Mouse (Mus musculus) spleen, adult 2 months (tissue): Measurements from ENCODE around the gene Slc35b2. TPM values are rescaled to one million over a fixed set of nuclear protein-coding genes. Genes with fewer than 3 reads are reported as not detected.

Experiments used
- DNase-seq, 2 experiments: peaks; one replicate each; pipeline versions ENCODE4 v3.0.0 to v3.0.0-alpha.2; 2012 to 2021; ENCODE audit warnings: low spot score in 2 of 2, low read depth in 1 of 2
- H3K27ac ChIP-seq: fragments of 200-500 bp; 2 replicates; pipeline ENCODE4 v1.5.1; 2012; ENCODE audit warnings: low read length, inconsistent platforms; ENCODE audit not compliant: insufficient read depth
- H3K27me3 ChIP-seq: fragments of 200-500 bp; 2 replicates; pipeline ENCODE4 v1.6.1; 2012; ENCODE audit warnings: mild to moderate bottlenecking, moderate library complexity, low read length, inconsistent platforms; ENCODE audit not compliant: control insufficient read depth, insufficient read depth
- H3K36me3 ChIP-seq: fragments of 200-500 bp; 2 replicates; pipeline ENCODE4 v1.6.1; 2012; ENCODE audit warnings: mild to moderate bottlenecking, low read length, inconsistent platforms; ENCODE audit not compliant: control insufficient read depth, insufficient read depth
- H3K4me1 ChIP-seq: fragments of 200-500 bp; 2 replicates; pipeline ENCODE4 v1.6.1; 2011; ENCODE audit warnings: inconsistent platforms; ENCODE audit not compliant: control insufficient read depth, insufficient read depth, insufficient read length
- H3K4me3 ChIP-seq: fragments of 200-500 bp; 2 replicates; pipeline ENCODE4 v1.5.1; 2011; ENCODE audit warnings: mild to moderate bottlenecking, inconsistent platforms; ENCODE audit not compliant: insufficient read depth, insufficient read length; ENCODE audit errors: extremely low read depth
- CTCF ChIP-seq: fragments of 200-500 bp; IDR thresholded peaks from 2 replicates; pipeline ENCODE4 v1.5.1; 2011; ENCODE audit warnings: mild to moderate bottlenecking, inconsistent platforms; ENCODE audit not compliant: insufficient read depth, insufficient read length, insufficient replicate concordance; ENCODE audit errors: extremely low read depth
- POLR2A ChIP-seq: fragments of 200-500 bp; IDR thresholded peaks from 2 replicates; pipeline ENCODE4 v1.6.1; 2011; ENCODE audit warnings: low read depth, low read length, inconsistent platforms
- WGBS: fragments of 180-500 bp; shearing (Covaris S2); methylation state at CpG from one replicate; pipeline ENCODE4 v1.1.7; 2018; 5-methylcytosine and 5-hydroxymethylcytosine counted together
- polyA plus RNA-seq: library from polyadenylated mRNA; depleted of rRNA; stranded (reverse); fragments of >200 nt; gene quantifications from 2 replicates; pipeline ENCODE4 v1.2.3, GENCODE M21; 2012

The Slc35b2 gene
- polyA plus RNA-seq, 1 experiment, result 70.9 TPM

DNA sequence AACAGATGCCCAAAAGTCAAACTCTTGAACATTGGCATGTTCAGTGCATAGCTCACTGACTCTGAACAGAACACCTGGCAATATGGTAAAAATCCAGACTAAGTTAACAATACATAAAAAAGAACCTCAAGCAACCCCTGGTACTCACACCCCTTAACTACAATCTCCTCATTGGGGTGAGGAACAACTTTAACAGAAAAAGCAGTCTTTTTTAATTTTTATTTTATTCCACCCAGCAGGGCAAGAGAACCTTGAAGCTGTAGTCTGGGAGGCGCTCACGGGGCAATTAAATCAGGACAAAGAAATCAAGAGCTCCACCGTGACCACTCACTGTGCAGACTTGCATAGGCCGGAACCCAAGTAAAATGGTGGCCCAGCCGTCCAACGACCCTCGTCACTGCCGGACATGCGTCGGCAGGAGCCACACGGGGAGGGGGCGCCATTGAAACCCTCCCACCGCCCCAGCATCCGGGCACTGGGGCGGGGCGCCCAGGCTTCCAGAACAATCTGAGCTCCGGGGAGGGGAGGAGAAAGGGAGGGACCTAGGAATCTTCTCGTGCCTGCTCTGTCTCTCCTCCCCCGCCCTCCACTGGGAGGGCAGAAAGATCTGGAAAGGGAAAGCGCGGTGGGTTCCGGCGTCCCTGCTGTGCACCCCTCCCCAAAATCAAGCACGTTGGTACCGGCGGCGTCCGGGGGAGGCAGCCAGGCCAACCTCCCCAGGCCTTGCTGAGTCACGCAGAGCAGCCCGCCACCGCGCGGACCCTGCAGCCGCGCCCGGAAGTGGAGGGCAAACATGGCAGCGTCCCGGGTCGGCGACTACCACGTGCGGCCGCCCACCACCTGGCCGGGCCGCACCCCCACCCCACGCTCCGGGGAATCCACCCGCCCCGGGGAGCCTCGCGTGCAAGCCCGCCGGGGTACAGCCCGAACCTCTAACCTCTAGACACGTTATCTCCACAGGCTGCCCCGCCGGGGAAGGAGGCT, 8.7 kb downstream of the Slc35b2 start:
- peak overlapping the region; percentile 98 for H3K27ac ChIP-seq
- H3K27me3 ChIP-seq, result no peaks in the 10 kb centered on the region
- under 1% methylated on average over 57 of the region's 57 CpGs for WGBS
- H3K4me3 ChIP-seq, result peak overlapping the region; percentile 94
- H3K4me1 ChIP-seq, result peaks cover 8% of the 10 kb centered on the region; the same call in 1 of the 2 replicates
- TF ChIP-seq POLR2A (no peak), CTCF (no peak)
- DNase-seq, result peak in 1 of 2 experiments; percentile 63
- peaks cover 35% of the 10 kb centered on the region for H3K36me3 ChIP-seq

DNA sequence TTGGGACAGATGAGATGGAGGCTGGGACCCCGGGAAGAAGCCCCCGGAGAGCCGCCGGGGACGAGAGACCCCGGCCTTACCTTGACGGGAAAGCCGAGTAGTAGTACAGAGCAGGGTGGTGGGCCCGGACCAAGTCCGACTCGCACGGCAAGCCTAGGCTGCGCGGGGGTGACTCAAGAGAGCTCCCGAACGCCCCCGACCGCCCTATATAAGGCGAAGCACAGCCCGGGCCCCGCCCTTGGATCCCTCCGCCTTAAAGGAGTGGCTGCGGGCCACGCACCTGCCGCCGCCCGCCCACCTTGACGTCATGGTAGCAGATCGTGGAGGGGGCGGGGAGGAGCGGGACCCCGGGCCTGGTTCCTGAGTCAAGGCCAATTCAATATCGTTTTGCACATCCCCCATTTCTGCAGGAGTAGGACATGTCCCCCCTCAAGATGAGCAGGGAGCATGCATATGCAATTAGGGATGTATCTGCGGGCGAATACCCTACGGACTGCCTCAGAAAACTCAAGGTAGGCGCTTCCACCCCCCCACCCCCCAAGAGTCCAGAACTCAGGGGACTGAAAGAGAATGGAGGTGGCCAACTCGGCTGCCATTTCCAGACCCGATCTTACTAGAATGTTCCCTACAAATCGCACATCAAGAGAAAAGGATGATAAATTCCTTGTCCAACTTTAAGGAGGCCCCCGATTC, 9.6 kb downstream of the Slc35b2 start, which contains the start of gene Hsp90ab1:
Gene Hsp90ab1, minus strand, starts transcription at position 185 of the 693 bp plus-strand sequence.
- H3K27ac ChIP-seq, result peak within 1 kb of the TSS; percentile 99
- TF ChIP-seq CTCF (no peak), POLR2A (peak; percentile 98)
- peak; percentile 95 to 98 for DNase-seq
- H3K27me3 ChIP-seq, result no peaks in the 10 kb centered on the region
- H3K4me1 ChIP-seq, result peaks cover 8% of the 10 kb centered on the region; the same call in 1 of the 2 replicates
- peaks cover 29% of the 10 kb centered on the region for H3K36me3 ChIP-seq
- peak within 1 kb of the TSS; percentile 94 for H3K4me3 ChIP-seq
- under 1% methylated on average over 41 of the region's 41 CpGs for WGBS

DNA sequence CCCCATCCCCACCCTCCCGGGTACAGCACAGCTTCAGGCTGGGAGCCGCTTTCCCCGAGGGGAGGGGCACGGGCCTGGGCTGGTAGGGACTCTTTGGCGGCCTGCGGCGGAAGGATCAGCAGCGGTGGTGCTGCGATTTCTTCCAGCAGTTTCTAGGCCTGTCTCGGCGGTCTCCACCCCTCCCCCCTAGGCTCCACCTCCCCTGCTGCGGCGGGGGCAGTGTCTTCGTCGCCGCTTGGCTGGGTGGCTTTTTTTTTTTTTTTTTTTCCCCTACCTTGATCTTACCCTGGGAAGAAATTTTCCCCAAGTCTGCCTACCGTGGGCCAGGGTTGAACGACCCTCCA, 10.1 kb downstream of the Slc35b2 start:
- Histone ChIP-seq H3K36me3 (peaks cover 26% of the 10 kb centered on the region), H3K4me1 (peaks cover 8% of the 10 kb centered on the region; the same call in 1 of the 2 replicates), H3K27ac (peak overlapping the region; percentile 99), H3K4me3 (peak overlapping the region; percentile 94), H3K27me3 (no peaks in the 10 kb centered on the region)
- TF ChIP-seq CTCF, result no peak
- TF ChIP-seq POLR2A, result 0 out of 2 replicates have a peak, but pooled peaks have one; percentile 8
- whole genome bisulfite sequencing, result under 1% methylated on average over 16 of the region's 18 CpGs
- DNase-seq, result peak; percentile 89 to 93

DNA sequence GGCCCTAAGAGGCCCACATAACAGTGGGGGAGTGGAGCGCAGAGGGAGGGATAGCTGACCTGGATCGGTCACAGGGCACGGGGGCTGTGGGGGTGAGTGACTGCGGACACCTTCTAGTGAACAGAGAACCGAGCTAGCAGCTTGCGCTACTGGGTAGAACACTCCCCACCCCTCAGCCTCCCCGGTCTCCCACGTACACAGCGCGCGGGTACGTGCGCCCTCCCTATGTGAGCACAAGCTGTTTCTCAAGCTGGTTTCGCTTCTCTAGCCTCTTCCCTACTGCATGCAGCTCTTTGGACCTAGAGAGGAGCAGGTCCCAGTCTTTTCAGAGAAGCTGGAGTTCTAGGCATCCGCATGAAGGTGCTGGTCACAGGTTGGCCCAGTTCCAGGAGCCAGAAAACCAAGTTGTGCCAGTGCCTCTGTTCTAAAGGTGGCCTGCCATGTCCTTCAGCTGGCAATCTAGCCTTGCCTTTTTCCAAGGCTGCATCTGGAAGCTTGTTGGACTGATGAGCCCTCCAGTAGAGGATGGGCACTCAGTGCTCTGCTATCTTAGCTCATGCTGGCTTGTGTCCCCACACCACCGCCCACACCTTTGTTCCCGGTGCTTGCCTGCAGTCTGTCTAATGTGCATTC, 10.6 kb downstream of the Slc35b2 start:
- peak overlapping the region; percentile 94 for H3K4me3 ChIP-seq
- peaks cover 21% of the 10 kb centered on the region for H3K36me3 ChIP-seq
- 3% methylated on average over 17 of the region's 17 CpGs for WGBS
- H3K27me3 ChIP-seq, result no peaks in the 10 kb centered on the region
- H3K4me1 ChIP-seq, result peaks cover 8% of the 10 kb centered on the region; the same call in 1 of the 2 replicates
- peak; percentile 65 to 76 for DNase-seq
- TF ChIP-seq CTCF (peak; percentile 1; the same call in 1 of the 2 replicates), POLR2A (peak; percentile 46)
- H3K27ac ChIP-seq, result peak overlapping the region; percentile 99

DNA sequence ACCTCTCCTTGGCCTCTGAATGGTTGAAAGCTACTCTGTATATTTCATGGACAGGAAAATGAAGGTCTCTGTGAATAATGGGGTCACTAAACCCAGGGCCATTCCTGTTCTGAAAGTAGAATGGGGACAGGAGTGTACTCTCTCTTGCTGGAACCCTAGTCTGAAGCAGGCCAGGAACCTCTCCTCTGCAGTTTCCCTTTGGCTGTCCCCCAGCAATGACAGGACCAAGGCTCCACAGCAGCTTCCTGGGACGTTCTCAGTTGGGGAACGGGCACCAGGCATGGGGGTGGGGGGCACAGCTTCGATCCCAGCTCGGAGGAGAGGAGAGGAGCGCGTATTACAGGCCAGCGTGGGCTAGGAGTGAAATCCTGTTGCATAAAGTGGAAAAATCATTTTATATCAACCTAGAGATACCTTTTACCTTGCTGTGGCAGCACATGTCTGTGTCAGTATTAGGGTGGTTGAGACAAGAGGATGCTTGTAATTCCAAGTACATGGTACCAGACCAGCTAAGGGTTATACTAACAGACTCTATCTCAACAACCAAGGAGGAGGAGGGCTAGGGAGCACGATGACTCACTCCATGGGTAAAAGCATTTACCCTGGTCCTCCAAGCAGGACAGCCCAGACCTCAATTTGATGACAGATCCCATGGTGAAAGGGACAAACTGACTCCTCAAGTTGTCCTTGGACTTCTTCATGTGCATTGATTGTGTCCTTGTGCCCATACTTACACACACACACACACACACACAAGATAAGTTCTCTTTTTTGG, 11.6 kb downstream of the Slc35b2 start:
- H3K27me3 ChIP-seq, result no peaks in the 10 kb centered on the region
- no peak overlapping the region for H3K27ac ChIP-seq
- no peak overlapping the region for H3K4me3 ChIP-seq
- 91% methylated on average over 8 of the region's 8 CpGs for WGBS
- peaks cover 8% of the 10 kb centered on the region; the same call in 1 of the 2 replicates for H3K4me1 ChIP-seq
- H3K36me3 ChIP-seq, result peaks cover 11% of the 10 kb centered on the region
- DNase-seq, result no peak
- TF ChIP-seq CTCF (no peak), POLR2A (no peak)

DNA sequence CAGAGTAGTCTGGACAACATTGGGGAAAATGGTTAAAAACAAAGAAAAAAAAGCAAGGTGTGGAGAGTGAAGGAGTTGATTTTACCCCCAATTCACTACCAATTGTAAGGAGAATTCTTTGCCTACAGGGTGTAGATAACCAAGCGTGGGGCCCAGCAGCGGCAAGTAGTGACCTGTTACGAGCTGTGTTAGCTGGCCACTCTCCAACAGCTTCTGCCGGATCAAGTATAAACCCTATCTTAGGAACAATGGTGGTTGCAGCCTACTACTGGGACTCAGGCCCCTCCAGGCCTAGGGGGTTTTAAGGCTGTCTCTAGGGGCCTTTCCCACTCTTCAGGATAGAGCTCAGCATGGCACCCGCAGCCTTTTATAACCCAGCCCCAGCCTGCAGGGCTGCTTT, 14.6 kb downstream of the Slc35b2 start:
- WGBS, result 59% methylated on average over 5 of the region's 5 CpGs
- no peak overlapping the region for H3K27ac ChIP-seq
- no peak for DNase-seq

More for the DNA sequence above, 14.6 kb downstream of the Slc35b2 start:
- TF ChIP-seq CTCF (no peak), POLR2A (no peak)
- H3K4me1 ChIP-seq, result peaks cover 6% of the 10 kb centered on the region; the same call in 1 of the 2 replicates
- no peak overlapping the region for H3K4me3 ChIP-seq
- no peaks in the 10 kb centered on the region for H3K27me3 ChIP-seq
- H3K36me3 ChIP-seq, result no peaks in the 10 kb centered on the region
